Mouse (Mus musculus) liver, embryonic 13.5 days (tissue): ENCODE results near the gene Nkrf. TPM values are rescaled to one million over a fixed set of nuclear protein-coding genes. Genes with fewer than 3 reads are reported as not detected.

ENCODE experiments used
- ATAC-seq: fragments of 200-750 bp; cut with Nextera tagmentation; 2 replicates; pipeline ENCODE4 v1.8.0; 2017; ENCODE audit warnings: low read depth, mild to moderate bottlenecking, moderate number of reproducible peaks, moderate library complexity
- DNase-seq: peaks from one replicate; pipeline ENCODE4 v3.0.0; 2022
- H3K27ac ChIP-seq: fragments of 300-500 bp; sonication (generic); 2 replicates; pipeline ENCODE4 v1.5.1; 2015; ENCODE audit warnings: moderate library complexity, mild to moderate bottlenecking, inconsistent platforms
- H3K27me3 ChIP-seq: fragments of 300-500 bp; sonication (generic); 2 replicates; pipeline ENCODE4 v1.6.1; 2015; ENCODE audit warnings: mild to moderate bottlenecking, inconsistent platforms
- H3K36me3 ChIP-seq: fragments of 300-500 bp; sonication (generic); 2 replicates; pipeline ENCODE4 v1.6.1; 2015; ENCODE audit warnings: mild to moderate bottlenecking, inconsistent platforms
- H3K4me1 ChIP-seq: fragments of 300-500 bp; sonication (generic); replicated peaks from 2 replicates; pipeline ENCODE4 v1.6.1; 2015; ENCODE audit warnings: inconsistent platforms
- H3K4me2 ChIP-seq: fragments of 300-500 bp; sonication (generic); 2 replicates; pipeline ENCODE4 v1.6.1; 2015; ENCODE audit warnings: inconsistent platforms, mild to moderate bottlenecking, moderate library complexity
- H3K4me3 ChIP-seq: fragments of 300-500 bp; sonication (generic); replicated peaks from 2 replicates; pipeline ENCODE4 v1.5.1; 2015; ENCODE audit warnings: mild to moderate bottlenecking, inconsistent platforms
- H3K9ac ChIP-seq: fragments of 300-500 bp; sonication (generic); 2 replicates; pipeline ENCODE4 v1.6.1; 2015; ENCODE audit warnings: mild to moderate bottlenecking, inconsistent platforms
- H3K9me3 ChIP-seq: fragments of 300-500 bp; sonication (generic); replicated peaks from 2 replicates; pipeline ENCODE4 v1.6.1; 2016; ENCODE audit warnings: inconsistent platforms
- WGBS: fragments of 180-500 bp; shearing (Covaris S2); methylation state at CpG from one replicate; pipeline ENCODE4 v1.1.7; 2015; ENCODE audit not compliant: insufficient replicate concordance; 5-methylcytosine and 5-hydroxymethylcytosine counted together
- polyA plus RNA-seq: library from polyadenylated mRNA; unstranded; fragments of >200 nt; fragmentation: Nextera tagmentation; extraction: Ambion mirVana; gene quantifications from 2 replicates; pipeline ENCODE4 v1.2.1, GENCODE M21; 2015

Nkrf gene
- polyA plus RNA-seq, 1 experiment from 2014 or later: 1.1 TPM

DNA sequence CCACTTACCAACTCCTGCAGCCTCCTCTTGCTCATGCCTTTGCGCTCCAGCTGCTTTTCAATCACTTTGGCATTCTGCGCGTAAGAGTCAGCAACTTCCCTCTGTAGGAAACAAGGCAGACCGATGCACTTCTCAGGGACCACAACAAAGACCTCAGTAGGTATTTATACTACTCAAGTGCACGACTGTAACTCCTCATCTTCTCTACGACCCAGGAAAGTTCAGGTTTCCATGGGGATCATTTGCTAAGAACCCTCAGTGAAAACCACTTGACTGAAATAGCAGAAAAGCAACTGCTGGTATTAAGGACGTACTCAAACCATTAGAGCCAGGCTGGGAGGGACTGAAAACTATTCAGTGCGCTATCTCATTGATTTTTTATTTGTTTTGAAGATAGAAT is 50.1 kb downstream of the Nkrf start:
- ATAC-seq: no peak
- Histone ChIP-seq H3K9me3 (no peaks in the 10 kb centered on the region), H3K9ac (no peak overlapping the region), H3K27ac (no peak overlapping the region), H3K4me2 (no peak overlapping the region), H3K36me3 (peaks cover 8% of the 10 kb centered on the region; the same call in 1 of the 2 replicates), H3K4me3 (no peak overlapping the region), H3K27me3 (no peaks in the 10 kb centered on the region), H3K4me1 (no peaks in the 10 kb centered on the region)
- 80% methylated on average over 8 of the region's 8 CpGs for WGBS
- no peak for DNase-seq

DNA sequence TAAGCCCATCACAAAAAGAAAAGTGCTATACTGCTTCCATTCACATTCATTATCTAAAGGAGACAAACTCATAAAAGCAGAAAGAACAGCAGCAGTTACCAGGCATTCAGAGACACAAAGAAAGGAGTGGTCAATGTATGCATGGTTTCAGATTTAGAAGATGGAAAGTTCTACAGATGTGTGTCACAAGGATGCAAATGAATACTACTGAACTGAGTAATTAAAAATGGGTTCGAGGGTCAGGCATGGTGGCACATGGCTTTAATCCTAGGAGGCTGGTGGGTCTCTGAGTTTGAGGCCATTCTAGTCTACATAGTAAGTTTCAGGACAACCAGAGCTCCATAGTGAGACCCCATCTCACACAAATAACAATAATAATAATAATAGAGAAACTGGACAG is 55.5 kb downstream of the Nkrf start:
- Histone ChIP-seq H3K9me3 (no peaks in the 10 kb centered on the region), H3K27ac (no peak overlapping the region), H3K36me3 (no peaks in the 10 kb centered on the region), H3K4me3 (no peak overlapping the region), H3K9ac (no peak overlapping the region), H3K4me1 (no peaks in the 10 kb centered on the region), H3K4me2 (no peak overlapping the region), H3K27me3 (no peaks in the 10 kb centered on the region)
- 61% methylated on average over 1 of the region's 1 CpGs for WGBS
- ATAC-seq: no peak
- no peak for DNase-seq

DNA sequence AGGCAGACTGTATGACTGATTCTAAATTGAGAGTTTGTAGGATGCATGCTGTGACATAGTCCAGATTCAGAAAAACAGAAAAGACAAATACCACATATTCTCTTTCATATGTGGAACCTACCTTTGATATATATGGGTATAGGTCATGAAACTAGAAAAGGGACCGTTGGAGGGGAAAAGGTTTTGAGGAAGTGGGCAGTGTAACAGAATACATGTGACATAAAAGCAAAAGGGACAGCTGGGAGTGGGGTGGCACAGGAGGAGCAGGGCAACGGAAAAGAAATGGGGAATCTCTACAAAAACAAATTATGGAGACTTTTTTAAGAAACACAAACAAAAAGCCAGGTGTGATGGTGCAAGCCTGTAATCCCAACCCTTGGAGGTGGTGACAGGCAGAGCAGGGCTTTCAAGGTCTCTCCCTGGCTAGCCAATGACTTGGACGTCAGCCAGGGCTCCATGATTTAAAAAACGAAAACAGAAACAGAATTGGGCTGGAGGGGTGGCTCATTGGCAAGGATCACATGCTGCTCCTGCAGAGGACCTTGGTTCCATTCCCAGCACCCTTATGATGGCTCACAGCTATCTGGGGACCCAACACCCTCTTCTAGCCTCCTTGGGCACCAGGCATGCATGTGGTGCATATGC is 59.2 kb downstream of the Nkrf start:
- Histone ChIP-seq H3K4me3 (no peak overlapping the region), H3K4me1 (no peaks in the 10 kb centered on the region), H3K9me3 (no peaks in the 10 kb centered on the region), H3K27me3 (no peaks in the 10 kb centered on the region), H3K36me3 (no peaks in the 10 kb centered on the region), H3K4me2 (no peak overlapping the region), H3K9ac (no peak overlapping the region), H3K27ac (no peak overlapping the region)
- 39% methylated on average over 4 of the region's 4 CpGs for WGBS
- ATAC-seq (no peak), DNase-seq (no peak)

DNA sequence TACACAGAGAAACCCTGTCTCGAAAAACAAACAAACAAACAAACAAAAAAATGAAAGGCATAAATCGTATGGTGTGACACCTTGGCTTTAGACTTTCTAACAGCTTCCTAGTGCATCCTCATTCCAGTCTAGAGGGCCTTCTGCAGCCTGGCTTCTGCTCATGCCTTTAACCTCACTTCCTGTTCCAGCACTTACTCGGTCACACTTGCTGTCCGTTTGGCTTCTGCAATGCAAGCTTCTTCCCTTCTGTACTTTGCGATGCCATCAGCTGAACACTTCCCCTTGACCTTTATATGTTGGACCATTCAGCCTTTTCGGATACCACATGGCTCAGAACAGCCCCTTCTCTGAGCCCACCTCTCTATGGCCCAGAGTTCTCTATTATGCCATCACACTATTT is 61.0 kb downstream of the Nkrf start:
- H3K36me3 ChIP-seq: no peaks in the 10 kb centered on the region
- 46% methylated on average over 6 of the region's 6 CpGs for WGBS
- H3K9me3 ChIP-seq: no peaks in the 10 kb centered on the region
- DNase-seq: no peak
- H3K4me3 ChIP-seq: no peak overlapping the region
- H3K27ac ChIP-seq: no peak overlapping the region
- no peak for ATAC-seq
- H3K4me1 ChIP-seq: peaks cover 7% of the 10 kb centered on the region
- H3K4me2 ChIP-seq: no peak overlapping the region
- H3K9ac ChIP-seq: no peak overlapping the region
- no peaks in the 10 kb centered on the region for H3K27me3 ChIP-seq

DNA sequence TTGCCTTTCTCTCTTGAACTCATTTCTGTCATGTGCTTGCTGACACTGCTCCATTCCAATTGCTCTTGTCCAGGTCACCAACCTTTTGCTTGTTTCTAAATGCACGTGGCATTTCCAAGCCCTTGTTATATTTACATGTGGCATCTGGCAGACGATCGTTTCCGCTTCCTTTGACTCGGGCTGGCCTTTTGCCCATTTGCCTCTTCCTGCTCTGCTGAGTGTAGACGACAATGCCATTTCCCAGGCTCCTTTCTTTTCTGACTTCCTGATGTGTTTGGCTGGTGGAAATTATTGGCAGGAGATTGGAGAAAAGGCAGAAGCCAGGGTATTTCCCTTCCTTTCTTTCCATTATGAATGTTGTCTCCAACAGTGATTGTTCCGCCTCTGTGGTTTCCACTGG is 63.3 kb downstream of the Nkrf start:
- WGBS: 60% methylated on average over 7 of the region's 7 CpGs
- Histone ChIP-seq H3K27me3 (no peaks in the 10 kb centered on the region), H3K4me2 (no peak overlapping the region), H3K36me3 (no peaks in the 10 kb centered on the region), H3K27ac (no peak overlapping the region), H3K4me3 (no peak overlapping the region), H3K9me3 (no peaks in the 10 kb centered on the region), H3K4me1 (peaks cover 9% of the 10 kb centered on the region), H3K9ac (no peak overlapping the region)
- DNase-seq (no peak), ATAC-seq (no peak)

Other genes starting within 250 kb of the Nkrf start
- 1.0 and 1.1 TPM in 2 replicates for gene Slc25a43, start 159.2 kb downstream of the Nkrf start, polyA plus RNA-seq
- 657 and 659 TPM in 2 replicates for gene Slc25a5, start 107.2 kb downstream of the Nkrf start, polyA plus RNA-seq
- 92.7 and 95.2 TPM in 2 replicates for gene Ube2a, start 29.0 kb downstream of the Nkrf start, polyA plus RNA-seq
- gene C330007P06Rik, start 28.8 kb downstream of the Nkrf start, polyA plus RNA-seq: 15.3 and 21.3 TPM in 2 replicates
- gene Sept6, start 88.9 kb upstream of the Nkrf start, polyA plus RNA-seq: 5.0 and 5.9 TPM in 2 replicates
- 0.14 TPM in 1 of 2 replicates, not detected in the other for gene Sowahd, start 145.9 kb upstream of the Nkrf start, polyA plus RNA-seq
- 514 and 551 TPM in 2 replicates for gene Rpl39, start 182.5 kb upstream of the Nkrf start, polyA plus RNA-seq
- gene Upf3b, start 207.4 kb upstream of the Nkrf start, polyA plus RNA-seq: 13.0 and 14.7 TPM in 2 replicates
- 6.8 and 9.8 TPM in 2 replicates for gene Nkap, start 223.9 kb upstream of the Nkrf start, polyA plus RNA-seq